Mouse (Mus musculus): ENCODE data around the gene Ctss. TPM values are rescaled to one million over a fixed set of nuclear protein-coding genes. Genes with fewer than 3 reads are reported as not detected.

Gene Ctss
- polyA plus RNA-seq, 1 experiment from 2014 or later = 20.6 TPM

- no peaks in the 10 kb centered on the region for H3K36me3 ChIP-seq (ENCODE audit: insufficient read depth)
- no peaks in the 10 kb centered on the region for H3K27me3 ChIP-seq (ENCODE audit: insufficient read depth, low read length)
- DNase-seq (no peak), ATAC-seq (ENCODE audit: insufficient read depth) (no peak)
- H3K4me3 ChIP-seq (ENCODE audit: low read depth, low read length) = no peak overlapping the region
- TF ChIP-seq CTCF (IDR thresholded peaks at IDR 0.05; ENCODE audit: low read depth) = no peak
- no peak overlapping the region for H3K4me2 ChIP-seq
- H3K9ac ChIP-seq = no peak overlapping the region
- H3K9me3 ChIP-seq (ENCODE audit: low read depth, low read length) = no peaks in the 10 kb centered on the region
- H3K4me1 ChIP-seq (ENCODE audit: insufficient read depth) = no peaks in the 10 kb centered on the region
- no peak overlapping the region for H3K27ac ChIP-seq (ENCODE audit: low read depth)
- WGBS = 79% methylated on average over 1 of the region's 1 CpGs
Observed at GRCm38 (mm10) chr3:95550176-95550575, 23.6 kb downstream of the Ctss start.

- Histone ChIP-seq H3K9me3 (ENCODE audit: low read depth, low read length) (no peaks in the 10 kb centered on the region), H3K4me2 (no peak overlapping the region), H3K4me1 (ENCODE audit: insufficient read depth) (no peaks in the 10 kb centered on the region), H3K27ac (ENCODE audit: low read depth) (no peak overlapping the region), H3K36me3 (ENCODE audit: insufficient read depth) (no peaks in the 10 kb centered on the region), H3K4me3 (ENCODE audit: low read depth, low read length) (no peak overlapping the region), H3K27me3 (ENCODE audit: insufficient read depth, low read length) (no peaks in the 10 kb centered on the region), H3K9ac (no peak overlapping the region)
- ATAC-seq (ENCODE audit: insufficient read depth) (no peak), DNase-seq (no peak)
- WGBS = 33% methylated on average over 3 of the region's 3 CpGs
- no peak for TF ChIP-seq CTCF (IDR thresholded peaks at IDR 0.05; ENCODE audit: low read depth)
Observed at GRCm38 (mm10) chr3:95553986-95554385, 27.4 kb downstream of the Ctss start.

- TF ChIP-seq CTCF (IDR thresholded peaks at IDR 0.05; ENCODE audit: low read depth) = no peak
- H3K27ac ChIP-seq (ENCODE audit: low read depth) = no peak within 1 kb of the TSS
- 85% methylated on average over 27 of the region's 27 CpGs for WGBS
Observed at GRCm38 (mm10) chr3:95559437-95559836, 32.9 kb downstream of the Ctss start, which contains the start of gene Hormad1. TSS of gene Hormad1 (plus strand) at chr3:95559677.

GRCm38 (mm10) chr3:95560738-95561137, 34.2 kb downstream of the Ctss start:
- no peak for TF ChIP-seq CTCF (IDR thresholded peaks at IDR 0.05; ENCODE audit: low read depth)

More at GRCm38 (mm10) chr3:95559437-95559836, 32.9 kb downstream of the Ctss start, which contains the start of gene Hormad1:
- Histone ChIP-seq H3K4me1 (ENCODE audit: insufficient read depth) (no peaks in the 10 kb centered on the region), H3K4me3 (ENCODE audit: low read depth, low read length) (no peak within 1 kb of the TSS), H3K4me2 (no peak within 1 kb of the TSS), H3K27me3 (ENCODE audit: insufficient read depth, low read length) (no peaks in the 10 kb centered on the region), H3K36me3 (ENCODE audit: insufficient read depth) (no peaks in the 10 kb centered on the region), H3K9me3 (ENCODE audit: low read depth, low read length) (no peaks in the 10 kb centered on the region), H3K9ac (no peak within 1 kb of the TSS)
- ATAC-seq (ENCODE audit: insufficient read depth) (no peak), DNase-seq (no peak)

GRCm38 (mm10) chr3:95561826-95562225, 35.2 kb downstream of the Ctss start:
- H3K4me2 ChIP-seq = no peak overlapping the region
- H3K9ac ChIP-seq = no peak overlapping the region
- H3K9me3 ChIP-seq (ENCODE audit: low read depth, low read length) = no peaks in the 10 kb centered on the region
- H3K36me3 ChIP-seq (ENCODE audit: insufficient read depth) = no peaks in the 10 kb centered on the region
- DNase-seq = peak; percentile 36
- H3K27ac ChIP-seq (ENCODE audit: low read depth) = no peak overlapping the region
- 41% methylated on average over 2 of the region's 2 CpGs for WGBS
- no peak for TF ChIP-seq CTCF (IDR thresholded peaks at IDR 0.05; ENCODE audit: low read depth)
- no peak for ATAC-seq (ENCODE audit: insufficient read depth)
- no peaks in the 10 kb centered on the region for H3K27me3 ChIP-seq (ENCODE audit: insufficient read depth, low read length)
- H3K4me1 ChIP-seq (ENCODE audit: insufficient read depth) = no peaks in the 10 kb centered on the region
- no peak overlapping the region for H3K4me3 ChIP-seq (ENCODE audit: low read depth, low read length)

More at GRCm38 (mm10) chr3:95560738-95561137, 34.2 kb downstream of the Ctss start:
- H3K4me2 ChIP-seq = no peak overlapping the region
- no peak for ATAC-seq (ENCODE audit: insufficient read depth)
- no peak for DNase-seq
- no peak overlapping the region for H3K4me3 ChIP-seq (ENCODE audit: low read depth, low read length)
- 90% methylated on average over 3 of the region's 3 CpGs for WGBS
- H3K36me3 ChIP-seq (ENCODE audit: insufficient read depth) = no peaks in the 10 kb centered on the region
- H3K4me1 ChIP-seq (ENCODE audit: insufficient read depth) = no peaks in the 10 kb centered on the region
- H3K9me3 ChIP-seq (ENCODE audit: low read depth, low read length) = no peaks in the 10 kb centered on the region
- H3K9ac ChIP-seq = no peak overlapping the region
- no peaks in the 10 kb centered on the region for H3K27me3 ChIP-seq (ENCODE audit: insufficient read depth, low read length)
- no peak overlapping the region for H3K27ac ChIP-seq (ENCODE audit: low read depth)

- DNase-seq = no peak
- H3K9ac ChIP-seq = no peak overlapping the region
- H3K27me3 ChIP-seq (ENCODE audit: insufficient read depth, low read length) = no peaks in the 10 kb centered on the region
- H3K27ac ChIP-seq (ENCODE audit: low read depth) = no peak overlapping the region
- ATAC-seq (ENCODE audit: insufficient read depth) = no peak
- no peaks in the 10 kb centered on the region for H3K4me1 ChIP-seq (ENCODE audit: insufficient read depth)
- no peak for TF ChIP-seq CTCF (IDR thresholded peaks at IDR 0.05; ENCODE audit: low read depth)
- WGBS = 85% methylated on average over 3 of the region's 3 CpGs
- no peak overlapping the region for H3K4me2 ChIP-seq
- no peaks in the 10 kb centered on the region for H3K36me3 ChIP-seq (ENCODE audit: insufficient read depth)
- no peak overlapping the region for H3K4me3 ChIP-seq (ENCODE audit: low read depth, low read length)
- H3K9me3 ChIP-seq (ENCODE audit: low read depth, low read length) = no peaks in the 10 kb centered on the region
Observed at GRCm38 (mm10) chr3:95569585-95569984, 43.0 kb downstream of the Ctss start.

DNA sequence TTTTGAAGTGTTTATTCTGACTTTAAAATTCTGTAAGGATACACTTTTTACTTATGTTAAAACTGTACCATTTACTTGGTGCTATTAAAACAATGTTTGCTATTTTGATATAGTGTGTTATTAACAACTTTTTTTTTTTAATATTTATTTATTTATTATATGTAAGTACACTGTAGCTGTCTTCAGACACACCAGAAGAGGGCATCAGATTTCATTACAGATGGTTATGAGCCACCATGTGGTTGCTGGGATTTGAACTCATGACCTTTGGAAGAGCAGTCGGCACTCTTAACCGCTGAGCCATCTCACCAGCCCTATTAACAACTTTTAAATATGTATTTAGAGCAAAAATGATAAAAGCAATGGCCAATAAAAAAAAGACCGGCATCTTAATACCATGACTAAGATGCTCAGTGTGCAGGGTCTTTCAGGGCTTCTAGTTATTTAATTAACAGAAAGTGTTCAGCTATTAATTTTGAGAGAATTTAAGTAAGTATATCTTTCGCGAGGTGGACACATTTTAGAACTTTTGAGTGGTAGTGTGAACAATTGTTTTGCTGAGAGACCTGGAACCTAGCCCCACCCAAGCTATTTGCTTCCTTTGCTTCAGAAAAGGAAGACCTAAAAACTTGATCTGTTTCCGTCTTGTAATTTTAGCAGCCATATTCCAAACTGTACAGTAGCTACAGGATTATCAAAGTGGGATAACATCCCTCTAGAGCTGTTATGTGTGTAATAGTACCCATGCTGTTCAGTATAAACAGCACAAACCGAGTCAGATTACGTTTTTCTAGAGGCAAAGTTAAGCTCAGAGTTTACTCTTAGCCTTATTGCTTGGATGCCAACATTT, 61.4 kb downstream of the Ctss start:
- 44% methylated on average over 8 of the region's 8 CpGs for WGBS

More for the DNA sequence above, 61.4 kb downstream of the Ctss start:
- peaks cover 10% of the 10 kb centered on the region; the same call in 1 of the 2 replicates for H3K36me3 ChIP-seq (ENCODE audit: insufficient read depth)
- H3K4me3 ChIP-seq (ENCODE audit: low read depth, low read length) = peak overlapping the region; percentile 61
- no peak for DNase-seq
- H3K27me3 ChIP-seq (ENCODE audit: insufficient read depth, low read length) = no peaks in the 10 kb centered on the region
- H3K4me1 ChIP-seq (ENCODE audit: insufficient read depth) = no peaks in the 10 kb centered on the region
- no peaks in the 10 kb centered on the region for H3K9me3 ChIP-seq (ENCODE audit: low read depth, low read length)
- peak overlapping the region; percentile 14; the same call in 1 of the 2 replicates for H3K27ac ChIP-seq (ENCODE audit: low read depth)
- no peak for TF ChIP-seq CTCF (IDR thresholded peaks at IDR 0.05; ENCODE audit: low read depth)
- H3K4me2 ChIP-seq = peak overlapping the region; percentile 67
- no peak for ATAC-seq (ENCODE audit: insufficient read depth)
- H3K9ac ChIP-seq = no peak overlapping the region

Measured in lung, embryonic 14.5 days (tissue).